Mouse (Mus musculus) cerebellum, adult 2 months (tissue): Measurements from ENCODE around the gene Col10a1.

ENCODE experiments used
- CTCF ChIP-seq: fragments of 200-500 bp; IDR thresholded peaks from 2 replicates; pipeline ENCODE4 v1.5.1; 2011; ENCODE audit warnings: low read depth, mild to moderate bottlenecking, control low read depth, low read length, moderate library complexity, borderline replicate concordance; ENCODE audit not compliant: insufficient read depth
- POLR2A ChIP-seq: fragments of 200-500 bp; IDR thresholded peaks from 2 replicates; pipeline ENCODE4 v1.6.1; 2011; ENCODE audit warnings: low read length, control low read depth, borderline replicate concordance; ENCODE audit not compliant: insufficient read depth

GRCm38 (mm10) chr10:34396959-34397358 is 7.2 kb downstream of the Col10a1 start:
- TF ChIP-seq POLR2A (no peak), CTCF (no peak)
